Mouse (Mus musculus) thymus, postnatal 0 days (tissue): ENCODE data around the gene Hcn4. TPM values are rescaled to one million over a fixed set of nuclear protein-coding genes. Genes with fewer than 3 reads are reported as not detected.

Source experiments
- polyA plus RNA-seq: library from polyadenylated mRNA; unstranded; fragments of >200 nt; fragmentation: Nextera tagmentation; extraction: Ambion mirVana; gene quantifications from 2 replicates; pipeline ENCODE4 v1.2.1, GENCODE M21; 2015

Gene Hcn4
- polyA plus RNA-seq, 1 experiment from 2014 or later, result 0.17 TPM

Other genes with a start within 250 kb of the Hcn4 start
- 88.2 and 96.4 TPM in 2 replicates for gene Nptn, start 241.2 kb upstream of the Hcn4 start, polyA plus RNA-seq
- gene Rec114, start 79.4 kb upstream of the Hcn4 start, polyA plus RNA-seq, result 1.9 and 2.4 TPM in 2 replicates
- gene Neo1, start 213.0 kb downstream of the Hcn4 start, polyA plus RNA-seq, result 2.1 TPM in 2 replicates